Mouse (Mus musculus) midbrain, embryonic 13.5 days (tissue): ENCODE measurements at regions not wholly inside any gene's neighbourhood (a gene's known extent, or its start where the extent isn't known, plus 50 kb on each side); places are given as distances from the start of the nearest gene placed in this dataset.

Experiments
- ATAC-seq: fragments of 200-750 bp; cut with Nextera tagmentation; 2 replicates; pipeline ENCODE4 v1.8.0; 2017; ENCODE audit warnings: mild to moderate bottlenecking, moderate TSS enrichment, moderate library complexity
- H3K27ac ChIP-seq: fragments of 300-500 bp; sonication (generic); 2 replicates; pipeline ENCODE4 v1.5.1; 2015; ENCODE audit warnings: inconsistent platforms, mild to moderate bottlenecking, moderate library complexity
- H3K27me3 ChIP-seq: fragments of 300-500 bp; sonication (generic); 2 replicates; pipeline ENCODE4 v1.6.1; 2015; ENCODE audit warnings: mild to moderate bottlenecking, inconsistent platforms
- H3K36me3 ChIP-seq: fragments of 300-500 bp; sonication (generic); 2 replicates; pipeline ENCODE4 v1.6.1; 2015; ENCODE audit warnings: mild to moderate bottlenecking, inconsistent platforms
- H3K4me1 ChIP-seq: fragments of 300-500 bp; sonication (generic); replicated peaks from 2 replicates; pipeline ENCODE4 v1.6.1; 2015; ENCODE audit warnings: inconsistent platforms
- H3K4me2 ChIP-seq: fragments of 300-500 bp; sonication (generic); replicated peaks from 2 replicates; pipeline ENCODE4 v1.6.1; 2015; ENCODE audit warnings: moderate library complexity, mild to moderate bottlenecking, inconsistent platforms
- H3K4me3 ChIP-seq: fragments of 300-500 bp; sonication (generic); replicated peaks from 2 replicates; pipeline ENCODE4 v1.5.1; 2015; ENCODE audit warnings: mild to moderate bottlenecking, inconsistent platforms
- H3K9ac ChIP-seq: fragments of 300-500 bp; sonication (generic); replicated peaks from 2 replicates; pipeline ENCODE4 v1.6.1; 2015; ENCODE audit warnings: mild to moderate bottlenecking, inconsistent platforms
- H3K9me3 ChIP-seq: fragments of 300-500 bp; sonication (generic); 2 replicates; pipeline ENCODE4 v1.6.1; 2016; ENCODE audit warnings: mild to moderate bottlenecking, inconsistent platforms
- WGBS: fragments of 180-500 bp; shearing (Covaris S2); methylation state at CpG from one replicate; pipeline ENCODE4 v1.1.7; 2015; 5-methylcytosine and 5-hydroxymethylcytosine counted together

DNA sequence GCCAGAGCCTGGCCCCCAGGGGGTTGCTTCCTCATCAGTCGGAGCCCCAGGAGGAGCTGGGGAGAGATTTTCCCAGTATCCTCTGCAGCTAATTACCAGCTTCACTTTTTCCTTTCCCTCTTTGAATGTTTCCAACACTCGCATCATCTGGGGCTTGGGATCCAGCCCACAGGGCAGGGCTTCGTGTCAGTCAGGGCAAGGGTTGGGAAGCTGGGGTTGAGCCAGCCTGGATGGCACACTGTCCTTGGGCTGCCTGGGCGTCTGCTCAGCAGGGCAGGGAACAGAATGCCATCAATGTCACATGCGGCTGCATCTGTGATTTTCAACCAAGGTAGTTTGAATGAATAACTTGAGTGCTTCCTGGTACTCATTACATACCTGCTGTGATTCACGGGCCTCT is 52.4 kb upstream of the Tle3 start:
- Histone ChIP-seq H3K36me3 (no peaks in the 10 kb centered on the region), H3K27ac (no peak overlapping the region), H3K4me1 (peaks cover 56% of the 10 kb centered on the region), H3K9me3 (no peaks in the 10 kb centered on the region), H3K27me3 (peaks cover 10% of the 10 kb centered on the region), H3K4me3 (no peak overlapping the region), H3K9ac (no peak overlapping the region), H3K4me2 (no peak overlapping the region)
- 47% methylated on average over 6 of the region's 6 CpGs for WGBS
- ATAC-seq: no peak

DNA sequence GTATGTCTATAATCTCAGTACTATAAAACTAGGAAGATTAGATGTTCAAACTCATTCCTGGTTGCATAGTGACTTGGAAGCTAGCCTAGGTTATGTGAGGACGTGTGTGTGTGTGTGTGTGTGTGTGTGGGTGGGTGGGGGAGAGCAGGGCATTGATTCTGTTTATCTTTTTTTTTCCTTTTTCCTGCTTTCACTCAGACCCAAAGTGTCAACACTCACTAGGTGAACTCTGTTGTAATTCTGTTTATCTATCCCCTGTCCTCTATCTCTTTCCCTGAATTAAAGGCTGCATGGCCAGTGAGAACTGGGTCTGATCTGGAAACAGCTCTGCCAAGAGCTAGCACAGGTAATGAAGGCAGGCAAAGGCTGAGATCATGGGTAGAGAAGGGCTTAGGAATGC is 50.9 kb upstream of the Tle3 start:
- no peak overlapping the region for H3K9ac ChIP-seq
- H3K4me3 ChIP-seq: no peak overlapping the region
- peaks cover 54% of the 10 kb centered on the region for H3K4me1 ChIP-seq
- no peaks in the 10 kb centered on the region for H3K9me3 ChIP-seq
- H3K27ac ChIP-seq: no peak overlapping the region
- H3K4me2 ChIP-seq: no peak overlapping the region
- ATAC-seq: no peak
- 67% methylated on average over 1 of the region's 1 CpGs for WGBS
- H3K36me3 ChIP-seq: no peaks in the 10 kb centered on the region
- peaks cover 12% of the 10 kb centered on the region for H3K27me3 ChIP-seq

DNA sequence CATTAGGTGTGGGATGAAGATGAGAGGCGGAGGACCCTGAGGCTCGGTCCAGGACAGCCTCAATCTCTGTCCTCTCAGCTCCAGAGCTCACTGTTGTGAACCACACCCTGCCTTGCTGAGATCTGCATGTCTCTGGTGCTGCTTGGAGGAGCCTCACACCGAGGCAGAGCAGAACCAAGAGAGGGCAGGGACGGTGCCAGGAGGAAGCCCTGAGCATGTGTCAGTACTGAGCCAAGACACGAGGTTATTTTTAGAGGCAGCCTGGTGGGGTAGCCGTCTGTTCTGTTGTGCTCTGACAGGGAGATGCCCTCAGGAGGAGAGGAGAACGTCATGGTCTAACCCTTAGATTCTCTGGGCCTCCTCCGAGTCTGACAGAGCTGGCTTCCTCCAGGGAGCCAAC is 50.3 kb upstream of the Tle3 start:
- H3K27ac ChIP-seq: no peak overlapping the region
- no peaks in the 10 kb centered on the region for H3K9me3 ChIP-seq
- no peak overlapping the region for H3K4me2 ChIP-seq
- no peak for ATAC-seq
- peaks cover 17% of the 10 kb centered on the region for H3K27me3 ChIP-seq
- no peak overlapping the region for H3K4me3 ChIP-seq
- no peak overlapping the region for H3K9ac ChIP-seq
- H3K36me3 ChIP-seq: no peaks in the 10 kb centered on the region
- peaks cover 53% of the 10 kb centered on the region for H3K4me1 ChIP-seq
- WGBS: 66% methylated on average over 8 of the region's 8 CpGs

DNA sequence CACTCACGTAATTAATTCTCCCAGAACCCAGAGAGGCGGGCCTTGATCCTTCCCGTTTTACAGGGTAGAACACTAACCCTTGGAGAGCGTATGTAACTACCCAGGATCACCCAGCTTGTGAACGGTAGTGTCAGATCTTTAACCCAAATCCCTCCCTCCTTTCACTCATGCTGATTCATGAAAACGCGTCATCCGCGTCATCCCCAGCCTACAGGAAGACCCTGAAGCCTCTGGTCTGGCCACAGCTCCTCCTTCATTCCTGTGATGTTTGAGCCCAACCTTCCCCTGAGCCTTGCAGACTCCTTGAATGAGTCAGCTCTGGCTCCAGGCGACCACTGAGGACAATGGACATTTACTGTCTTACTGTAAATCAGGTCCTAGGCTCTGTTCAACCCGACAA is 49.8 kb upstream of the Tle3 start:
- no peak for ATAC-seq
- 65% methylated on average over 11 of the region's 11 CpGs for WGBS
- Histone ChIP-seq H3K27me3 (peaks cover 19% of the 10 kb centered on the region), H3K4me1 (peaks cover 52% of the 10 kb centered on the region), H3K4me3 (no peak overlapping the region), H3K9ac (no peak overlapping the region), H3K27ac (no peak overlapping the region), H3K4me2 (no peak overlapping the region), H3K9me3 (no peaks in the 10 kb centered on the region), H3K36me3 (no peaks in the 10 kb centered on the region)
